Comparison of ENCODE assay signal across 26 mouse cellular contexts in genomic region chr1:132037746-132038145, GRCm38 (mm10). TPM values are rescaled to one million over a fixed set of nuclear protein-coding genes. Genes with fewer than 3 reads are reported as not detected.
DNase-seq lines count a peak whose midpoint lies in the region; ATAC-seq and TF ChIP-seq lines count a peak whose summit lies in the region.
"Had no signal": no experiment of that assay in that cellular context is flagged by ENCODE, and none has a peak within 500 bp of the region (broad histone marks: within the 10 kb centered on the region; RNA-seq: fewer than 3 reads in every experiment).

No protein-coding gene starts in this region.

- H3K27ac ChIP-seq in kidney, embryonic 14.5 days (ENCODE audit: low read depth, low read length): no peak overlapping the region
- H3K27ac ChIP-seq in left cerebral cortex, adult 2 months: no peak overlapping the region
- H3K27ac ChIP-seq: embryonic facial prominence, embryonic 10.5 days; embryonic facial prominence, embryonic 13.5 days; forebrain, embryonic 12.5 days; forebrain, embryonic 15.5 days; hindbrain, embryonic 12.5 days; hindbrain, embryonic 15.5 days had no signal

- WGBS in kidney, embryonic 14.5 days: 78% methylated on average over 3 of the region's 3 CpGs

- no peak for ATAC-seq in kidney, embryonic 14.5 days (ENCODE audit: low FRiP score, low TSS enrichment)
- ATAC-seq: forebrain, embryonic 15.5 days; intestine, postnatal 0 days; Patski had no signal

- H3K27me3 ChIP-seq in kidney, embryonic 14.5 days (ENCODE audit: control insufficient read depth, insufficient read depth, low read length): no peaks in the 10 kb centered on the region
- H3K27me3 ChIP-seq: CH12.LX; embryonic facial prominence, embryonic 13.5 days; forebrain, embryonic 12.5 days; forebrain, embryonic 15.5 days; hindbrain, embryonic 12.5 days; hindbrain, embryonic 15.5 days; Patski had no signal

- no peak overlapping the region for H3K4me2 ChIP-seq in kidney, embryonic 14.5 days (replicated peaks; ENCODE audit: low read depth, low read length)
- H3K4me2 ChIP-seq: embryonic facial prominence, embryonic 13.5 days; forebrain, embryonic 12.5 days; forebrain, embryonic 15.5 days; heart, embryonic 11.5 days; hindbrain, embryonic 12.5 days; hindbrain, embryonic 15.5 days had no signal

- peak; percentile 52 to 69 for DNase-seq in adrenal gland, adult (ENCODE audit: inconsistent age in 2 of 2, low spot score in 1 of 2)
- DNase-seq in adrenal gland, postnatal 4 days (ENCODE audit: low spot score in 2 of 2): no peak
- DNase-seq in adrenal gland, adult 8-10 months: peak; percentile 24
- peak; percentile 35 for DNase-seq in adrenal gland, postnatal 25 days
- DNase-seq in brain, embryonic 14.5 days (ENCODE audit: low read depth): peak; percentile 8
- no peak for DNase-seq in left cerebral cortex, adult 2 months (ENCODE audit: extremely low spot score in 1 of 2, low spot score in 2 of 2)
- DNase-seq: cerebellum, adult 11-12 months; cerebellum, adult 8-10 months; cerebellum, postnatal 10 days; cerebellum, postnatal 36 days; embryo, embryonic 11 days; gastrocnemius, postnatal 14 days; heart, adult 11 months had no signal

- H3K9ac ChIP-seq in kidney, embryonic 14.5 days (ENCODE audit: low read depth, low read length): no peak overlapping the region
- H3K9ac ChIP-seq: embryonic facial prominence, embryonic 13.5 days; forebrain, embryonic 12.5 days; forebrain, embryonic 15.5 days; hindbrain, embryonic 12.5 days; hindbrain, embryonic 15.5 days had no signal

- H3K36me3 ChIP-seq in kidney, embryonic 14.5 days (ENCODE audit: control insufficient read depth, insufficient read depth, low read length): peaks cover 11% of the 10 kb centered on the region; the same call in 1 of the 2 replicates
- H3K36me3 ChIP-seq: forebrain, embryonic 15.5 days had no signal

- H3K4me1 ChIP-seq in kidney, embryonic 14.5 days (ENCODE audit: control insufficient read depth, insufficient read depth, low read length): peaks cover 5% of the 10 kb centered on the region; the same call in 1 of the 2 replicates
- H3K4me1 ChIP-seq: embryonic facial prominence, embryonic 10.5 days; forebrain, embryonic 12.5 days; forebrain, embryonic 15.5 days; hindbrain, embryonic 12.5 days had no signal

- H3K9me3 ChIP-seq in kidney, embryonic 14.5 days (ENCODE audit: control insufficient read depth, low read length): no peaks in the 10 kb centered on the region
- H3K9me3 ChIP-seq: embryonic facial prominence, embryonic 10.5 days; embryonic facial prominence, embryonic 13.5 days; forebrain, embryonic 12.5 days; forebrain, embryonic 15.5 days; G1E; hindbrain, embryonic 12.5 days; hindbrain, embryonic 15.5 days had no signal

- no peak for TF ChIP-seq CTCF in brain, embryonic 14.5 days (IDR thresholded peaks at IDR 0.05; ENCODE audit: borderline replicate concordance, extremely low read depth, insufficient read depth, insufficient read length)
- TF ChIP-seq CTCF in left cerebral cortex, adult 2 months (IDR thresholded peaks at IDR 0.05): no peak

- intact Hi-C loops in left cerebral cortex, adult 2 months (cut with DNase I): no loop called here

- TF ChIP-seq POLR2A in brain, embryonic 14.5 days (IDR thresholded peaks at IDR 0.05; ENCODE audit: borderline replicate concordance, extremely low read depth, insufficient read depth, insufficient read length, poor library complexity, severe bottlenecking): no peak

- no peak overlapping the region for H3K4me3 ChIP-seq in kidney, embryonic 14.5 days (ENCODE audit: low read length)
- H3K4me3 ChIP-seq in left cerebral cortex, adult 2 months: no peak overlapping the region
- H3K4me3 ChIP-seq: embryonic facial prominence, embryonic 10.5 days; embryonic facial prominence, embryonic 13.5 days; erythroblast, embryonic 14.5 days; forebrain, embryonic 12.5 days; forebrain, embryonic 15.5 days; hindbrain, embryonic 12.5 days; hindbrain, embryonic 15.5 days had no signal

RNA-seq across cellular contexts. Expression of gene Mfsd4a, which starts 30.1 kb away (rescaled TPM):
- total RNA-seq in adrenal gland, postnatal 4 days (2021): 1 to 10 TPM; 4.9 to 6.3 TPM
- 10 to 100 TPM; 29.5 to 40.9 (median 32.2) TPM for total RNA-seq in adrenal gland, adult 8-10 months (2022)
- total RNA-seq in adrenal gland, postnatal 25 days (2021): 29.5 and 29.9 TPM in 2 replicates
- polyA plus RNA-seq in brain, embryonic 14.5 days (2012; rRNA removed): 2.0 and 2.2 TPM in 2 replicates
- 5.4 and 19.7 TPM in 2 replicates for polyA plus RNA-seq in kidney, embryonic 14.5 days (2014; fragmentation: Nextera tagmentation; extraction: Ambion mirVana)
- 10 to 100 TPM; 80.0 to 85.2 TPM for total RNA-seq in left cerebral cortex, adult 2 months (2021)
- polyA plus RNA-seq: erythroblast, embryonic 14.5 days; G1E had no signal

RNA-seq across cellular contexts. Expression of gene Elk4, which starts 30.3 kb away (rescaled TPM):
- 100 to 1,000 TPM; 130 to 135 TPM for total RNA-seq in adrenal gland, postnatal 4 days (2021)
- total RNA-seq in adrenal gland, adult 8-10 months (2022): 100 to 1,000 TPM in 3 of 4 experiments, 10 to 100 TPM in 1; 91.7 to 118 (median 106) TPM
- total RNA-seq in adrenal gland, postnatal 25 days (2021): 100 and 117 TPM in 2 replicates
- 12.7 and 16.6 TPM in 2 replicates for polyA plus RNA-seq in brain, embryonic 14.5 days (2012; rRNA removed)
- polyA plus RNA-seq in kidney, embryonic 14.5 days (2014; fragmentation: Nextera tagmentation; extraction: Ambion mirVana): 35.4 and 37.3 TPM in 2 replicates
- total RNA-seq in left cerebral cortex, adult 2 months (2021): 10 to 100 TPM; 55.7 to 57.8 TPM

Comparison
In these comparisons a context has a peak if more than half of its experiments do, and no peak if none do; other contexts are left out.
1. DNase-seq: peak in adrenal gland, adult (2 of 2), adrenal gland, adult 8-10 months (single experiment), adrenal gland, postnatal 25 days (single experiment) and brain, embryonic 14.5 days (single experiment); none in adrenal gland, postnatal 4 days (0 of 2) and left cerebral cortex, adult 2 months (0 of 2).